Mouse (Mus musculus) neural tube, embryonic 15.5 days (tissue): ENCODE data around the gene Gpx2. TPM values are rescaled to one million over a fixed set of nuclear protein-coding genes. Genes with fewer than 3 reads are reported as not detected.

Experiments
- ATAC-seq: fragments of 200-750 bp; cut with Nextera tagmentation; 2 replicates; pipeline ENCODE4 v1.8.0; 2017; ENCODE audit warnings: mild to moderate bottlenecking, moderate TSS enrichment, moderate library complexity; ENCODE audit not compliant: low FRiP score
- H3K27ac ChIP-seq: fragments of 300-500 bp; sonication (generic); replicated peaks from 2 replicates; pipeline ENCODE4 v1.5.1; 2015; ENCODE audit warnings: mild to moderate bottlenecking, inconsistent platforms
- H3K27me3 ChIP-seq: fragments of 300-500 bp; sonication (generic); replicated peaks from 2 replicates; pipeline ENCODE4 v1.6.1; 2015; ENCODE audit warnings: inconsistent platforms
- H3K36me3 ChIP-seq: fragments of 300-500 bp; sonication (generic); 2 replicates; pipeline ENCODE4 v1.6.1; 2015; ENCODE audit warnings: inconsistent platforms
- H3K4me1 ChIP-seq: fragments of 300-500 bp; sonication (generic); 2 replicates; pipeline ENCODE4 v1.6.1; 2015; ENCODE audit warnings: inconsistent platforms
- H3K4me2 ChIP-seq: fragments of 300-500 bp; sonication (generic); 2 replicates; pipeline ENCODE4 v1.6.1; 2015; ENCODE audit warnings: inconsistent platforms, mild to moderate bottlenecking, moderate library complexity
- H3K4me3 ChIP-seq: fragments of 300-500 bp; sonication (generic); replicated peaks from 2 replicates; pipeline ENCODE4 v1.5.1; 2015; ENCODE audit warnings: mild to moderate bottlenecking, inconsistent platforms
- H3K9ac ChIP-seq: fragments of 300-500 bp; sonication (generic); replicated peaks from 2 replicates; pipeline ENCODE4 v1.6.1; 2015; ENCODE audit warnings: mild to moderate bottlenecking, inconsistent platforms
- H3K9me3 ChIP-seq: fragments of 300-500 bp; sonication (generic); replicated peaks from 2 replicates; pipeline ENCODE4 v1.6.1; 2016; ENCODE audit warnings: inconsistent platforms
- whole genome bisulfite sequencing: fragments of 180-500 bp; shearing (Covaris S2); methylation state at CpG from one replicate; pipeline ENCODE4 v1.1.7; 2015; ENCODE audit warnings: mixed read lengths; 5-methylcytosine and 5-hydroxymethylcytosine counted together
- polyA plus RNA-seq: library from polyadenylated mRNA; unstranded; fragments of >200 nt; fragmentation: Nextera tagmentation; extraction: Ambion mirVana; gene quantifications from 2 replicates; pipeline ENCODE4 v1.2.1, GENCODE M21; 2015

Gpx2 gene
- polyA plus RNA-seq, 1 experiment from 2014 or later: 0.28 TPM

- Histone ChIP-seq H3K27ac (no peak overlapping the region), H3K27me3 (no peaks in the 10 kb centered on the region), H3K4me3 (no peak overlapping the region), H3K36me3 (peaks cover 3% of the 10 kb centered on the region), H3K9ac (no peak overlapping the region), H3K4me1 (no peaks in the 10 kb centered on the region), H3K4me2 (no peak overlapping the region), H3K9me3 (no peaks in the 10 kb centered on the region)
- WGBS: 68% methylated on average over 4 of the region's 4 CpGs
- no peak for ATAC-seq
These were observed 20.2 kb downstream of the Gpx2 start for GRCm38 (mm10) chr12:76775132-76775531.

GRCm38 (mm10) chr12:76774652-76775051, 20.7 kb downstream of the Gpx2 start:
- 86% methylated on average over 3 of the region's 3 CpGs for WGBS
- Histone ChIP-seq H3K4me2 (no peak overlapping the region), H3K4me3 (no peak overlapping the region), H3K4me1 (no peaks in the 10 kb centered on the region), H3K9me3 (no peaks in the 10 kb centered on the region), H3K27ac (no peak overlapping the region), H3K27me3 (no peaks in the 10 kb centered on the region), H3K9ac (no peak overlapping the region), H3K36me3 (peaks cover 3% of the 10 kb centered on the region; the same call in 1 of the 2 replicates)
- no peak for ATAC-seq

DNA sequence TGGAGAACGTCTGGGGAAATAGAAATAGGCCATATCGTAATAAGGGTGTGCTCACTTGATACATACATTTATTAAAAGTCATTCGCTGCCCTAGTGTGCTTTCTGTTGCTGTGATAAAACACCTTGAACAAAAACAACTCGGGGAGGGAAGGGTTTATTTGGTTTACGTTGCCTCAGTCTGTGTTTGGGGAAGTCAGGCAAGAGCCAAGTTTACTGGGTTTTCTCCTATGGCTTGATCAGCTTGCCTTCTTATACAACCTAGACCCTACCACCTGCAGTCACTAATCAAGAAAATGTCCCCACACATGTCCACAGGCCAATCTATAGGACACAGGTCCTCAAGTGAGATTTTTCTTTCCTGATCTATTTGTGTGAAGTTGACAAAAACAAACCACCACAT, 23.8 kb downstream of the Gpx2 start:
- 86% methylated on average over 5 of the region's 5 CpGs for WGBS
- Histone ChIP-seq H3K4me1 (peaks cover under 1% of the 10 kb centered on the region), H3K9ac (no peak overlapping the region), H3K4me3 (no peak overlapping the region), H3K36me3 (no peaks in the 10 kb centered on the region), H3K27me3 (no peaks in the 10 kb centered on the region), H3K9me3 (no peaks in the 10 kb centered on the region), H3K27ac (no peak overlapping the region), H3K4me2 (no peak overlapping the region)
- ATAC-seq: no peak

GRCm38 (mm10) chr12:76770841-76771500, 24.4 kb downstream of the Gpx2 start:
- Histone ChIP-seq H3K9ac (no peak overlapping the region), H3K36me3 (no peaks in the 10 kb centered on the region), H3K27ac (no peak overlapping the region), H3K4me3 (no peak overlapping the region), H3K27me3 (no peaks in the 10 kb centered on the region), H3K9me3 (no peaks in the 10 kb centered on the region), H3K4me1 (peaks cover 7% of the 10 kb centered on the region), H3K4me2 (no peak overlapping the region)
- WGBS: 89% methylated on average over 5 of the region's 5 CpGs
- ATAC-seq: no peak

DNA sequence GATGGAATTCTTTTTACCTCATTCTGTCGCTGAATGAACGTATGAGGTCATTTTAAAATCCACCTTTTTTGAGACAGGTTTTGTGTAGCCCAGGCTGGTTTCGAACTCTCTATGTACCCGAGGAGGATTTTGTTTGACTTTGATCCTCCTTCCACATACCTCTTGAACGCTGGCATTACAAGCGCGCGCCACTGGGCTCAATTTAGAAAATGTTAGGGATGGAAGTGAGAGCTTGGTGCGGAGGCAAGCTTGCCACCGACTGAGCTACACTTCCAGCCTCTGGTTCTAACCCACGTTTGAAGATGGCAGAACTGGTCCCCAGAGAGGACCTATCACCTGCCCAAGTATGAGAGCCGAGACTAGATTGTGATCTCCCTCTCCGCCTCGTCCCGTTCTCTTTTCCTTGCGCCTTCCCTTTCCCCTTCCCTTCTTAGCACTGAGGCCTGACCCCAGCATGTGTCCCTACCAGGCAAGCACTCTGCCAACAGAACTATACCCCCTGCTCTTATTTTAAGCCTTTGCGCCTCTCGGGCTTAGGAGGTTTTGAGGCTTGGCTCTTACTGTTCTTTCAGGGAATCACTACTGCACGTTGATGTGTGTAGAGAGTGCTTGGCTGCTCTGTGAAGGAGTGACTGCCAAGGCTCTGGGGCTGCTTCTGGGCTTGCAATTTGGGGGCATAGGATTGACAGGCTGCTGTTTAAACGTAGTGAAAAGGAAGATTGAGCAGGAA, 29.3 kb downstream of the Gpx2 start:
- WGBS: 31% methylated on average over 20 of the region's 20 CpGs
- Histone ChIP-seq H3K9me3 (no peaks in the 10 kb centered on the region), H3K27ac (peak overlapping the region; percentile 90), H3K4me2 (peak overlapping the region; percentile 69), H3K9ac (peak overlapping the region; percentile 75), H3K27me3 (no peaks in the 10 kb centered on the region), H3K4me3 (peak overlapping the region; percentile 66), H3K4me1 (peaks cover 8% of the 10 kb centered on the region), H3K36me3 (no peaks in the 10 kb centered on the region)
- peak; percentile 47; the same call in 1 of the 2 replicates for ATAC-seq

- Histone ChIP-seq H3K27me3 (no peaks in the 10 kb centered on the region), H3K4me2 (peak within 1 kb of the TSS; percentile 69), H3K36me3 (no peaks in the 10 kb centered on the region), H3K4me1 (peaks cover 8% of the 10 kb centered on the region), H3K4me3 (peak within 1 kb of the TSS; percentile 66), H3K9me3 (no peaks in the 10 kb centered on the region), H3K9ac (peak within 1 kb of the TSS; percentile 75), H3K27ac (peak within 1 kb of the TSS; percentile 90)
- under 1% methylated on average over 31 of the region's 31 CpGs for WGBS
- peak; percentile 98 for ATAC-seq
These were observed 30.0 kb downstream of the Gpx2 start, which contains the start of the genes Churc1 and Fntb for GRCm38 (mm10) chr12:76765354-76765851. Gene Churc1 (plus strand): TSS chr12:76765538. Gene Fntb (plus strand): TSS chr12:76765589.

DNA sequence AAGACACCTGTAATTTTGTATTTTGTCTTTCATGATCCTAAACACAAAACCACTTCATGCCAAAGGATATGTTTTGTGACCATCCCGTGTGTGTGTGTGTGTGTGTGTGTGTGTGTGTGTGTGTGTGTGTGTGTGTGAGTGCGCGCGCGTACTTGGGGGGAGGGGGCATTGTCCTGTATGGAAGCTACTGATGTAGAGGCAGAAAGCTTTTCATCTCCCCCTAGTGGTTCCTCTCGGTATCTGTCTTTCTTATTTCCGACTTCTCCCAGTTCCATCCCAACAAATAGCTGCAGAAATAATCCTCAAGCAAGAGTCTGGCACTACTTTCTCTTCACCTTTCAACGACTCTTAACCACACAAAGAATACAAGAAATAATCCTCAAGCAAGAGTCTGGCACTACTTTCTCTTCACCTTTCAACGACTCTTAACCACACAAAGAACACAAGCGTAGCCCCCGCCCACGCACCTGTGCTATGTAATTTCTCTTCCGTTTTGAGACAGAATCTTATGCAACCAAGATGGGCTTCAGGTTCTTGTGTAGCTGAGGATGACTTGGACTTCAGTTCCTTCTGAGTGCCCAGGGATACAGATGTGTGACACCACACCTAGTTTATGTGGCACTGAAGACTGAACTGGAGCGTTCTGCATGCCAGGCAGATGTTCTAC, 42.6 kb downstream of the Gpx2 start:
- Histone ChIP-seq H3K9me3 (no peaks in the 10 kb centered on the region), H3K4me2 (peak overlapping the region; percentile 29; the same call in 1 of the 2 replicates), H3K27me3 (0 out of 2 replicates have a peak, but pooled peaks cover 3% of the 10 kb centered on the region), H3K4me1 (no peaks in the 10 kb centered on the region), H3K4me3 (no peak overlapping the region), H3K27ac (no peak overlapping the region), H3K9ac (no peak overlapping the region), H3K36me3 (no peaks in the 10 kb centered on the region)
- WGBS: 57% methylated on average over 14 of the region's 14 CpGs
- no peak; the same call in 1 of the 2 replicates for ATAC-seq

- Histone ChIP-seq H3K27ac (no peak overlapping the region), H3K4me2 (no peak overlapping the region), H3K9me3 (no peaks in the 10 kb centered on the region), H3K4me3 (no peak overlapping the region), H3K36me3 (no peaks in the 10 kb centered on the region), H3K4me1 (no peaks in the 10 kb centered on the region), H3K27me3 (0 out of 2 replicates have a peak, but pooled peaks cover 3% of the 10 kb centered on the region), H3K9ac (no peak overlapping the region)
- ATAC-seq: no peak
- 86% methylated on average over 16 of the region's 16 CpGs for WGBS
These were observed 44.4 kb downstream of the Gpx2 start for GRCm38 (mm10) chr12:76750866-76751459.

Other genes starting within 250 kb of the Gpx2 start
- gene Sptb, start 85.0 kb downstream of the Gpx2 start, polyA plus RNA-seq: 6.6 and 7.3 TPM in 2 replicates
- gene Churc1, start 30.0 kb downstream of the Gpx2 start, polyA plus RNA-seq: 163 and 173 TPM in 2 replicates
- 41.5 and 43.9 TPM in 2 replicates for gene Fntb, start 30.0 kb downstream of the Gpx2 start, polyA plus RNA-seq
- gene Rab15, start 27.4 kb upstream of the Gpx2 start, polyA plus RNA-seq: 43.6 and 45.8 TPM in 2 replicates
- gene Max, start 166.6 kb upstream of the Gpx2 start, polyA plus RNA-seq: 18.6 and 25.7 TPM in 2 replicates